In genomic region chr2:24607905-24608764, GRCm38 (mm10) we compare ENCODE assay signal across 10 mouse cellular contexts.
A peak's percentile ranks its signal among the peaks of the same experiment; 100 is the strongest.
DNase-seq lines count a peak whose midpoint lies in the region; ATAC-seq lines count a peak whose summit lies in the region.
"Had no signal": no experiment of that assay in that cellular context is flagged by ENCODE, and none has a peak within 500 bp of the region (broad histone marks: within the 10 kb centered on the region; RNA-seq: fewer than 3 reads in every experiment).

No protein-coding gene starts in this region.

- H3K27ac ChIP-seq in lung, embryonic 15.5 days: no peak overlapping the region
- H3K27ac ChIP-seq in embryonic facial prominence, embryonic 14.5 days (replicated peaks; ENCODE audit: low read depth, low read length): peak overlapping the region; percentile 42
- H3K27ac ChIP-seq in hindbrain, embryonic 14.5 days: no peak overlapping the region
- no peak overlapping the region for H3K27ac ChIP-seq in midbrain, embryonic 16.5 days (ENCODE audit: low read length)

- H3K9me3 ChIP-seq in lung, embryonic 15.5 days: no peaks in the 10 kb centered on the region
- no peaks in the 10 kb centered on the region for H3K9me3 ChIP-seq in embryonic facial prominence, embryonic 14.5 days (ENCODE audit: control insufficient read depth, low read length)
- no peaks in the 10 kb centered on the region for H3K9me3 ChIP-seq in hindbrain, embryonic 14.5 days (ENCODE audit: control insufficient read depth, low read length)
- H3K9me3 ChIP-seq in midbrain, embryonic 16.5 days (replicated peaks; ENCODE audit: control insufficient read depth, low read length, poor library complexity, severe bottlenecking): no peaks in the 10 kb centered on the region

- WGBS in lung, embryonic 15.5 days: 22% methylated on average over 13 of the region's 13 CpGs
- WGBS in embryonic facial prominence, embryonic 14.5 days: 19% methylated on average over 13 of the region's 13 CpGs
- 28% methylated on average over 13 of the region's 13 CpGs for WGBS in hindbrain, embryonic 14.5 days
- 22% methylated on average over 13 of the region's 13 CpGs for WGBS in midbrain, embryonic 16.5 days

- 0 out of 2 replicates have a peak, but pooled peaks have one; percentile 37 for ATAC-seq in lung, embryonic 15.5 days (ENCODE audit: borderline replicate concordance, extremely low read depth, low FRiP score, low TSS enrichment)
- ATAC-seq in embryonic facial prominence, embryonic 14.5 days (ENCODE audit: low read depth): peak; percentile 79
- peak; percentile 39 for ATAC-seq in hindbrain, embryonic 14.5 days (ENCODE audit: low FRiP score)
- ATAC-seq in midbrain, embryonic 16.5 days: 0 out of 2 replicates have a peak, but pooled peaks have one; percentile 18
- ATAC-seq: Patski had no signal

- no peak for DNase-seq in lung, postnatal 14 days
- DNase-seq in embryonic facial prominence, embryonic 14.5 days (ENCODE audit: low spot score): peak; percentile 53
- DNase-seq in hindbrain, embryonic 14.5 days (ENCODE audit: low spot score): no peak
- DNase-seq in thymus, postnatal 25 days: no peak
- DNase-seq in left cerebral cortex, adult 18-20 months (ENCODE audit: low spot score in 2 of 2): no peak
- DNase-seq: layer of hippocampus, postnatal 36 days had no signal

- H3K27me3 ChIP-seq in lung, embryonic 15.5 days: 0 out of 2 replicates have a peak, but pooled peaks cover 8% of the 10 kb centered on the region
- 0 out of 2 replicates have a peak, but pooled peaks cover 3% of the 10 kb centered on the region for H3K27me3 ChIP-seq in embryonic facial prominence, embryonic 14.5 days (replicated peaks; ENCODE audit: control insufficient read depth, insufficient read depth, low read length)
- H3K27me3 ChIP-seq in hindbrain, embryonic 14.5 days (ENCODE audit: control insufficient read depth, insufficient read depth, low read length): no peaks in the 10 kb centered on the region
- H3K27me3 ChIP-seq in midbrain, embryonic 16.5 days (ENCODE audit: control insufficient read depth, insufficient read depth, low read depth, low read length): no peaks in the 10 kb centered on the region

- 0 out of 2 replicates have a peak overlapping the region, but pooled peaks have one; percentile 10 for H3K4me2 ChIP-seq in lung, embryonic 15.5 days
- H3K4me2 ChIP-seq in embryonic facial prominence, embryonic 14.5 days (ENCODE audit: low read depth, low read length): peak overlapping the region; percentile 31
- no peak overlapping the region for H3K4me2 ChIP-seq in hindbrain, embryonic 14.5 days (replicated peaks)
- H3K4me2 ChIP-seq in midbrain, embryonic 16.5 days (ENCODE audit: low read length): no peak overlapping the region

- no peaks in the 10 kb centered on the region for H3K36me3 ChIP-seq in lung, embryonic 15.5 days
- H3K36me3 ChIP-seq in embryonic facial prominence, embryonic 14.5 days (ENCODE audit: control insufficient read depth, insufficient read depth, low read length): no peaks in the 10 kb centered on the region
- H3K36me3 ChIP-seq in hindbrain, embryonic 14.5 days (replicated peaks; ENCODE audit: control insufficient read depth, insufficient read depth): peaks cover 75% of the 10 kb centered on the region
- peaks cover 31% of the 10 kb centered on the region; the same call in 1 of the 2 replicates for H3K36me3 ChIP-seq in midbrain, embryonic 16.5 days (ENCODE audit: control insufficient read depth, insufficient read depth, low read length)

- H3K4me1 ChIP-seq in lung, embryonic 15.5 days: no peaks in the 10 kb centered on the region
- no peaks in the 10 kb centered on the region for H3K4me1 ChIP-seq in embryonic facial prominence, embryonic 14.5 days (ENCODE audit: control insufficient read depth, insufficient read depth, low read length)
- H3K4me1 ChIP-seq in hindbrain, embryonic 14.5 days (replicated peaks; ENCODE audit: control insufficient read depth, insufficient read depth, low read length): no peaks in the 10 kb centered on the region
- H3K4me1 ChIP-seq in midbrain, embryonic 16.5 days (ENCODE audit: control insufficient read depth, insufficient read depth, low read length): no peaks in the 10 kb centered on the region

- H3K4me3 ChIP-seq in lung, embryonic 15.5 days: no peak overlapping the region
- H3K4me3 ChIP-seq in embryonic facial prominence, embryonic 14.5 days (ENCODE audit: low read depth, low read length): peak overlapping the region; percentile 17; the same call in 1 of the 2 replicates
- no peak overlapping the region for H3K4me3 ChIP-seq in hindbrain, embryonic 14.5 days (replicated peaks; ENCODE audit: low read length)
- H3K4me3 ChIP-seq in midbrain, embryonic 16.5 days (ENCODE audit: low read depth, low read length): no peak overlapping the region
- H3K4me3 ChIP-seq: erythroblast, embryonic 14.5 days had no signal

- no peak overlapping the region for H3K9ac ChIP-seq in lung, embryonic 15.5 days
- peak overlapping the region; percentile 39; the same call in 1 of the 2 replicates for H3K9ac ChIP-seq in embryonic facial prominence, embryonic 14.5 days (ENCODE audit: low read depth, low read length)
- no peak overlapping the region for H3K9ac ChIP-seq in hindbrain, embryonic 14.5 days
- H3K9ac ChIP-seq in midbrain, embryonic 16.5 days (ENCODE audit: low read depth, low read length): no peak overlapping the region

Comparison
In these comparisons a context has a peak if more than half of its experiments do, and no peak if none do; other contexts are left out.
1. ATAC-seq: peak in every context shown above with its lines; median percentile 79 in embryonic facial prominence, embryonic 14.5 days; 39 in hindbrain, embryonic 14.5 days; 37 in lung, embryonic 15.5 days; 18 in midbrain, embryonic 16.5 days.
2. H3K4me2 ChIP-seq: peak in lung, embryonic 15.5 days (single experiment) and embryonic facial prominence, embryonic 14.5 days (single experiment); none in hindbrain, embryonic 14.5 days (single experiment) and midbrain, embryonic 16.5 days (single experiment).